Mouse (Mus musculus) midbrain, embryonic 14.5 days (tissue): ENCODE measurements at regions not wholly inside any gene's neighbourhood (a gene's known extent, or its start where the extent isn't known, plus 50 kb on each side); places are given as distances from the start of the nearest gene placed in this dataset. TPM values are rescaled to one million over a fixed set of nuclear protein-coding genes. Genes with fewer than 3 reads are reported as not detected.

Experiments used
- ATAC-seq: fragments of 200-750 bp; cut with Nextera tagmentation; 2 replicates; pipeline ENCODE4 v1.8.0; 2017; ENCODE audit warnings: moderate number of reproducible peaks, moderate library complexity; ENCODE audit not compliant: low FRiP score, low TSS enrichment
- DNase-seq: peaks from one replicate; pipeline ENCODE4 v3.0.0-alpha.2; 2015
- H3K27ac ChIP-seq: fragments of 300-500 bp; sonication (generic); replicated peaks from 2 replicates; pipeline ENCODE4 v1.5.1; 2014; ENCODE audit warnings: mild to moderate bottlenecking, low read depth, low read length, moderate library complexity
- H3K27me3 ChIP-seq: fragments of 300-500 bp; sonication (generic); 2 replicates; pipeline ENCODE4 v1.6.1; 2014; ENCODE audit warnings: low read length, control low read depth, mixed read lengths; ENCODE audit not compliant: control insufficient read depth, insufficient read depth
- H3K36me3 ChIP-seq: fragments of 300-500 bp; sonication (generic); 2 replicates; pipeline ENCODE4 v1.6.1; 2014; ENCODE audit warnings: low read length, control low read depth; ENCODE audit not compliant: control insufficient read depth, insufficient read depth
- H3K4me1 ChIP-seq: fragments of 300-500 bp; sonication (generic); 2 replicates; pipeline ENCODE4 v1.6.1; 2014; ENCODE audit warnings: mild to moderate bottlenecking, antibody characterized with exemption, low read length, control low read depth; ENCODE audit not compliant: control insufficient read depth, insufficient read depth
- H3K4me2 ChIP-seq: fragments of 300-500 bp; sonication (generic); 2 replicates; pipeline ENCODE4 v1.6.1; 2014; ENCODE audit warnings: mild to moderate bottlenecking, low read length, moderate library complexity
- H3K4me3 ChIP-seq: fragments of 300-500 bp; sonication (generic); replicated peaks from 2 replicates; pipeline ENCODE4 v1.5.1; 2014; ENCODE audit warnings: low read depth, low read length
- H3K9ac ChIP-seq: fragments of 300-500 bp; sonication (generic); replicated peaks from 2 replicates; pipeline ENCODE4 v1.6.1; 2014; ENCODE audit warnings: mild to moderate bottlenecking, low read length, moderate library complexity
- H3K9me3 ChIP-seq: fragments of 300-500 bp; sonication (generic); 2 replicates; pipeline ENCODE4 v1.6.1; 2016; ENCODE audit warnings: low read length, control low read depth, mixed read lengths; ENCODE audit not compliant: control insufficient read depth
- WGBS: fragments of 180-500 bp; shearing (Covaris S2); extraction: QIAGEN DNeasy Blood & Tissue Kit; methylation state at CpG from one replicate; pipeline ENCODE4 v1.1.7; 2014; 5-methylcytosine and 5-hydroxymethylcytosine counted together
- microRNA-seq: library from miRNA; unstranded; fragments of <30 nt; microRNA quantifications from one replicate; pipeline ENCODE4, GENCODE M21; 2016

- 44% methylated on average over 11 of the region's 11 CpGs for WGBS
- ATAC-seq (peak; percentile 53; the same call in 1 of the 2 replicates), DNase-seq (peak; percentile 64)
- H3K9me3 ChIP-seq, result no peaks in the 10 kb centered on the region
- no peak overlapping the region for H3K4me3 ChIP-seq
- H3K27ac ChIP-seq, result peak overlapping the region; percentile 68
- H3K9ac ChIP-seq, result peak overlapping the region; percentile 26; the same call in 1 of the 2 replicates
- no peaks in the 10 kb centered on the region for H3K36me3 ChIP-seq
- no peaks in the 10 kb centered on the region for H3K27me3 ChIP-seq
- H3K4me2 ChIP-seq, result peak overlapping the region; percentile 15; the same call in 1 of the 2 replicates
- no peaks in the 10 kb centered on the region for H3K4me1 ChIP-seq
Observed at GRCm38 (mm10) chr13:7093072-7093649, 444.6 kb upstream of the Pfkp start.

GRCm38 (mm10) chr13:7090916-7091315, 442.3 kb upstream of the Pfkp start:
- 88% methylated on average over 2 of the region's 2 CpGs for WGBS
- H3K4me3 ChIP-seq, result no peak overlapping the region
- H3K27me3 ChIP-seq, result no peaks in the 10 kb centered on the region
- no peaks in the 10 kb centered on the region for H3K9me3 ChIP-seq
- H3K36me3 ChIP-seq, result no peaks in the 10 kb centered on the region
- no peaks in the 10 kb centered on the region for H3K4me1 ChIP-seq
- H3K4me2 ChIP-seq, result no peak overlapping the region
- ATAC-seq (no peak), DNase-seq (no peak)
- H3K9ac ChIP-seq, result no peak overlapping the region
- H3K27ac ChIP-seq, result no peak overlapping the region

GRCm38 (mm10) chr13:7066211-7066610, 417.6 kb upstream of the Pfkp start:
- Histone ChIP-seq H3K9ac (no peak overlapping the region), H3K4me1 (no peaks in the 10 kb centered on the region), H3K4me2 (no peak overlapping the region), H3K4me3 (no peak overlapping the region), H3K9me3 (no peaks in the 10 kb centered on the region), H3K36me3 (no peaks in the 10 kb centered on the region), H3K27ac (no peak overlapping the region), H3K27me3 (no peaks in the 10 kb centered on the region)
- 60% methylated on average over 3 of the region's 3 CpGs for WGBS
- ATAC-seq (no peak), DNase-seq (no peak)

GRCm38 (mm10) chr13:7063717-7064116, 415.1 kb upstream of the Pfkp start:
- ATAC-seq, result no peak
- Histone ChIP-seq H3K4me3 (no peak overlapping the region), H3K4me1 (no peaks in the 10 kb centered on the region), H3K9me3 (no peaks in the 10 kb centered on the region), H3K4me2 (no peak overlapping the region), H3K27ac (no peak overlapping the region), H3K36me3 (no peaks in the 10 kb centered on the region), H3K9ac (no peak overlapping the region), H3K27me3 (no peaks in the 10 kb centered on the region)
- 86% methylated on average over 3 of the region's 3 CpGs for WGBS
- no peak for DNase-seq

GRCm38 (mm10) chr13:7057545-7057944, 409.0 kb upstream of the Pfkp start:
- Histone ChIP-seq H3K27ac (no peak overlapping the region), H3K27me3 (no peaks in the 10 kb centered on the region), H3K9ac (no peak overlapping the region), H3K36me3 (no peaks in the 10 kb centered on the region), H3K4me1 (no peaks in the 10 kb centered on the region), H3K4me3 (no peak overlapping the region), H3K4me2 (no peak overlapping the region), H3K9me3 (no peaks in the 10 kb centered on the region)
- 81% methylated on average over 8 of the region's 8 CpGs for whole genome bisulfite sequencing
- DNase-seq (no peak), ATAC-seq (no peak)

Small RNA genes lying in the stretch of these regions (microRNA-seq; reads per million reads assigned to microRNA genes)
- not detected for gene Gm22689
